Mouse (Mus musculus): ENCODE data around the gene Pltp.

DNA sequence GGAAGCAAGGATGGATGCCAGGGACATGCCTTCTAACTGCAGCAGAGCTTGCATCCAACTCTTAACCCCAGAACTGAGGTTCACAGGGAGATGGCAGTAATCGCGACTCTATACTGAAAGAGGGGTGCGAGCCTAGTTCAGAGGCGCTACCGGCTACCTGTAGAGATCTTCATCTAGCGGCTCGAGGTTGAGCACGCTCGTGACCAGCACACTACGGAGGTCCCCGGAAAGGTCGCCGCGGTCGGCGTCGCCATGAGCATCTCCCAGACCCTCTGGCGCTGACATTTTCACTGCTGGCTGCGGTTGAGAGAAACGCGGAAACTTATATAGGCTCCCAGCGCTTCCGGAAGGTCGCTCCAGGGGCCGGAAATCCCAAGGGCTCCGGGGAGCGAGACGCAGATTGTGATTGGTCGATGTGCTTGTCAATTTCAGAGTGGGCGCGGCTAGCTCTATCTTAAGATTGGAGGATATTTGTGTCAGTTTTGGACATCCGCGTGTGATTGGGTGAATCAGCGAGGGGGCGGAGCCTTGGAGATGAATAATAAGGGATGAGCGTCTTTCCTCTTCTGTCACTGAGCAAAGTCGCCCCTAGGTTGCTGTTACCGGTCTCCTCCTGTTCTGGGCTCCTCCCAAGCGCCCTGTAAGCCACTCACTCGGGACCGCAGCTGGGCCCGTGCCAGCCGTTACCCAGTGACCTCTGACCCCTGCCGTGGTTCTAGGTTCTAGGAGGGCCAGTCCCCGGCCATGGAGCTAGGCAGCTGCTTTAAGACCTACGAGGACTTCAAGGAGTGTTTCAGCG lies 52.8 kb downstream of the Pltp start, which contains the start of the genes Acot8 and Zswim3:
- TF ChIP-seq POLR2A (IDR thresholded peaks at IDR 0.05; ENCODE audit: low read depth, low read length): peak; percentile 99
- no peak for TF ChIP-seq CTCF (conservative IDR thresholded peaks at IDR 0.05 in 1 of 2, IDR thresholded peaks at IDR 0.05 in 1 of 2; ENCODE audit: low read depth in 2 of 2, low read length in 2 of 2)
- peak; percentile 57; the same call in 1 of the 2 replicates for TF ChIP-seq MAX (IDR thresholded peaks at IDR 0.05; ENCODE audit: low read length)
- no peak for TF ChIP-seq MYC (IDR thresholded peaks at IDR 0.05; ENCODE audit: low read depth, low read length)
- TF ChIP-seq USF1 (IDR thresholded peaks at IDR 0.05; ENCODE audit: low read depth, low read length): no peak
- TF ChIP-seq JUN (IDR thresholded peaks at IDR 0.05; ENCODE audit: insufficient read depth, low read depth, low read length): no peak
- TF ChIP-seq NELFE (IDR thresholded peaks at IDR 0.05; ENCODE audit: low read depth, low read length): peak; percentile 98
- TF ChIP-seq ZMIZ1 (IDR thresholded peaks at IDR 0.05; ENCODE audit: low read depth, low read length): peak; percentile 93
